Mouse (Mus musculus) kidney, embryonic 14.5 days (tissue): ENCODE data around the gene Gm17349. TPM values are rescaled to one million over a fixed set of nuclear protein-coding genes. Genes with fewer than 3 reads are reported as not detected.
A peak's percentile ranks its signal among the peaks of the same experiment; 100 is the strongest.
"Not testable (repeated sequence)": the region's sequence is repeated elsewhere in the genome, so short reads cannot be mapped to it uniquely, and the experiment has no call there.

Experiments
- ATAC-seq: fragments of 200-750 bp; cut with Nextera tagmentation; 2 replicates; pipeline ENCODE4 v1.8.0; 2017; ENCODE audit warnings: moderate number of reproducible peaks, mild to moderate bottlenecking, moderate TSS enrichment, moderate library complexity; ENCODE audit not compliant: low FRiP score, low TSS enrichment
- H3K27ac ChIP-seq: fragments of 300-500 bp; sonication (generic); 2 replicates; pipeline ENCODE4 v1.5.1; 2014; ENCODE audit warnings: low read depth, mild to moderate bottlenecking, low read length, moderate library complexity, mixed read lengths
- H3K27me3 ChIP-seq: fragments of 300-500 bp; sonication (generic); 2 replicates; pipeline ENCODE4 v1.6.1; 2014; ENCODE audit warnings: mild to moderate bottlenecking, low read length; ENCODE audit not compliant: control insufficient read depth, insufficient read depth
- H3K36me3 ChIP-seq: fragments of 300-500 bp; sonication (generic); 2 replicates; pipeline ENCODE4 v1.6.1; 2014; ENCODE audit warnings: low read length, mixed read lengths; ENCODE audit not compliant: control insufficient read depth, insufficient read depth
- H3K4me1 ChIP-seq: fragments of 300-500 bp; sonication (generic); 2 replicates; pipeline ENCODE4 v1.6.1; 2014; ENCODE audit warnings: low read length, mixed read lengths; ENCODE audit not compliant: control insufficient read depth, insufficient read depth
- H3K4me2 ChIP-seq: fragments of 300-500 bp; sonication (generic); replicated peaks from 2 replicates; pipeline ENCODE4 v1.6.1; 2014; ENCODE audit warnings: low read depth, mild to moderate bottlenecking, low read length
- H3K4me3 ChIP-seq: fragments of 300-500 bp; sonication (generic); 2 replicates; pipeline ENCODE4 v1.5.1; 2014; ENCODE audit warnings: mild to moderate bottlenecking, low read length
- H3K9ac ChIP-seq: fragments of 300-500 bp; sonication (generic); 2 replicates; pipeline ENCODE4 v1.6.1; 2014; ENCODE audit warnings: low read depth, mild to moderate bottlenecking, low read length, moderate library complexity
- H3K9me3 ChIP-seq: fragments of 300-500 bp; sonication (generic); 2 replicates; pipeline ENCODE4 v1.6.1; 2016; ENCODE audit warnings: low read length; ENCODE audit not compliant: control insufficient read depth
- WGBS: fragments of 180-500 bp; shearing (Covaris S2); extraction: QIAGEN DNeasy Blood & Tissue Kit; methylation state at CpG from one replicate; pipeline ENCODE4 v1.1.7; 2014; 5-methylcytosine and 5-hydroxymethylcytosine counted together
- polyA plus RNA-seq: library from polyadenylated mRNA; unstranded; fragments of >200 nt; fragmentation: Nextera tagmentation; extraction: Ambion mirVana; gene quantifications from 2 replicates; pipeline ENCODE4 v1.2.1, GENCODE M21; 2014

Gene Gm17349
- polyA plus RNA-seq, 1 experiment from 2014 or later, result not detected

GRCm38 (mm10) chr15:99728211-99728610, 22.9 kb upstream of the Gm17349 start:
- H3K27ac ChIP-seq, result no peak overlapping the region
- ATAC-seq, result no peak
- 97% methylated on average over 5 of the region's 5 CpGs for WGBS

GRCm38 (mm10) chr15:99727525-99727924, 22.2 kb upstream of the Gm17349 start:
- Histone ChIP-seq H3K27ac (no peak overlapping the region), H3K36me3 (peaks cover 20% of the 10 kb centered on the region), H3K9ac (no peak overlapping the region), H3K4me3 (no peak overlapping the region), H3K27me3 (no peaks in the 10 kb centered on the region), H3K4me1 (peaks cover 28% of the 10 kb centered on the region), H3K4me2 (no peak overlapping the region), H3K9me3 (no peaks in the 10 kb centered on the region)
- whole genome bisulfite sequencing, result 96% methylated on average over 12 of the region's 12 CpGs
- no peak for ATAC-seq

More at GRCm38 (mm10) chr15:99728211-99728610, 22.9 kb upstream of the Gm17349 start:
- no peak overlapping the region for H3K4me3 ChIP-seq
- peaks cover 23% of the 10 kb centered on the region for H3K4me1 ChIP-seq
- H3K9ac ChIP-seq, result no peak overlapping the region
- no peaks in the 10 kb centered on the region for H3K27me3 ChIP-seq
- H3K9me3 ChIP-seq, result no peaks in the 10 kb centered on the region
- no peak overlapping the region for H3K4me2 ChIP-seq
- H3K36me3 ChIP-seq, result peaks cover 23% of the 10 kb centered on the region

DNA sequence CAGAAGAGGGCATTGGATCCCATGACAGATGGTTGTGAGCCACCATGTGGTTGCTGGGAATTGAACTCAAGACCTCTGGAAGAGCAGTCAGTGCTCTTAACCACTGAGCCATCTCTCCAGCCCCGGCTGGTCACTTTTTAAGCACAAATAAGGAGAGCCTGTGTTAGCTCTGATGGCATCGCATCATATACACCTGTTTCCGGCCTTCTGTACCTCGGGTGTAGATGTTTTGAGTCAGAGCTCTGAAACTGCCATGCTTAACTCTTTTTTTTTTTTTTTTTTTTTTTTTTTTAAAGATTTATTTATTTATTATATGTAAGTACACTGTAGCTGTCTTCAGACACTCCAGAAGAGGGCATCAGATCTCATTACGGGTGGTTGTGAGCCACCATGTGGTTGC, 21.7 kb upstream of the Gm17349 start:
- not testable (repeated sequence) for H3K9ac ChIP-seq, H3K27ac ChIP-seq, H3K4me2 ChIP-seq, H3K27me3 ChIP-seq, H3K4me3 ChIP-seq, ATAC-seq, H3K9me3 ChIP-seq
- Histone ChIP-seq H3K36me3 (peaks cover 20% of the 10 kb centered on the region), H3K4me1 (peaks cover 28% of the 10 kb centered on the region)
- WGBS, result 91% methylated on average over 4 of the region's 5 CpGs

DNA sequence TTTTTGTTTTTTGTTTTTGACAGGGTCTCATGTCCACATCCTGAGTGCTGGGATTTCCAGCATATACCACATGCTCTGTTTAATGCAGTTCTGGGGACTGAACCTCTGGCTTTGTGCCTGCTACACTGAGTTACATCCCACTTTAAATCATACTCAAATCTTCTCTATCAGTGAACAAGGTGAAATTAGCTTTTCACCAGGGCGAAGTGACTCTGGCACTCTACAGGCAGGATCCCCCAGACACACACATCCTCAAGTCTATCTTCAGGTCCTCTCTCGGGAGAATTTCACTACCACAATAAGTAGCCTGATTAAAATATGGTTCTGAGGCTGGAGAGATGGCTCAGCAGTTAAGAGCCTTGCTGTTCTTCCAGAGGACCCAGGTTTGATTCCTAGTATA, 21.3 kb upstream of the Gm17349 start:
- Histone ChIP-seq H3K4me2 (peak overlapping the region; percentile 76), H3K9me3 (no peaks in the 10 kb centered on the region), H3K27ac (peak overlapping the region; percentile 95; the same call in 1 of the 2 replicates), H3K9ac (peak overlapping the region; percentile 93; the same call in 1 of the 2 replicates), H3K27me3 (no peaks in the 10 kb centered on the region), H3K36me3 (peaks cover 20% of the 10 kb centered on the region), H3K4me3 (peak overlapping the region; percentile 98), H3K4me1 (peaks cover 30% of the 10 kb centered on the region)
- ATAC-seq, result no peak
- WGBS, result 75% methylated on average over 2 of the region's 2 CpGs

DNA sequence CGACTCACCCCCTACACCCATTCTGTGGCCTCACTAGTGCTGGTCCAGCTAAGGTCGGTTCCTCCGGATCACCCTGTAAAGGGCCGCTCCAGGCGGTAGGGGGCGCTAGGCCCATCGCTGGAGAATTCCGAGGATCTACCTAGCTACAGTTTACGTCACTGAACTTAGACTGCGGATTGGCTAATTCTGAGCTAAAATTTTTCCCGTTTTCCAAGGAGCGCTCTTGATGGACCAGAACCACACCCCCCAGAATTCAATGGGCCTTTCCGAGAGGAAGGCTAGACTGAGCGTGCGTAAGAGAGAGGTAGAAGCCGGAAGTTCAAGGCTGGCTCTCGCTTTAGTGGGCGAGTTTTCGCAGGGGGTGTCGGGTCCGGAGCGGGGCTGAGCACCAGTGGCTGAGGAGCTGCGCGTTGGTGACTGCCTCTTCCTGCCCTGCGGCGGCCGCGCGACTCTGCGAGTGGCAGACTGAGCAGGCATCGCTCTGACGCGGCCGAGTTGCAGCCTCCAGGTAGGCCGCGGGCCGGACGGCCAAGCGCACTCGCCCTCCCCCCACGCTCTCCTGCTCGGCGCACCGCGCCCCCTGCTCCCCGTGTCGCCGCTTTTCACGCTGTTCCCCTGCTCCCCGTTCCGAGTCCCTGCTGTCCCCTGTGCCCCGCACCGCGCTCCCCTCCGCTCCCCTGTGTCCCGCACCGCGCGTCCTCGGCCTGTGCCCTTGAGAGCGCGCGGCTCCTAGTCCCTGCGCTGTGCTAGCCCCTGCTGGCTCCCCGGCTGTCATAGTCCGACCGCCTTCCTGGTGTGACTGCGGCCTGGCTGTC, 20.3 kb upstream of the Gm17349 start, which contains the start of gene Cox14:
Gene Cox14 (plus strand): TSS at position 278 of the 815 bp plus-strand sequence.
- peaks cover 20% of the 10 kb centered on the region for H3K36me3 ChIP-seq
- H3K9me3 ChIP-seq, result no peaks in the 10 kb centered on the region
- peak within 1 kb of the TSS; percentile 98 for H3K4me3 ChIP-seq
- peaks cover 30% of the 10 kb centered on the region for H3K4me1 ChIP-seq
- peak within 1 kb of the TSS; percentile 93 for H3K9ac ChIP-seq
- H3K4me2 ChIP-seq, result peak within 1 kb of the TSS; percentile 76
- no peaks in the 10 kb centered on the region for H3K27me3 ChIP-seq
- under 1% methylated on average over 46 of the region's 68 CpGs for WGBS
- peak within 1 kb of the TSS; percentile 95 for H3K27ac ChIP-seq
- peak; percentile 92 for ATAC-seq

DNA sequence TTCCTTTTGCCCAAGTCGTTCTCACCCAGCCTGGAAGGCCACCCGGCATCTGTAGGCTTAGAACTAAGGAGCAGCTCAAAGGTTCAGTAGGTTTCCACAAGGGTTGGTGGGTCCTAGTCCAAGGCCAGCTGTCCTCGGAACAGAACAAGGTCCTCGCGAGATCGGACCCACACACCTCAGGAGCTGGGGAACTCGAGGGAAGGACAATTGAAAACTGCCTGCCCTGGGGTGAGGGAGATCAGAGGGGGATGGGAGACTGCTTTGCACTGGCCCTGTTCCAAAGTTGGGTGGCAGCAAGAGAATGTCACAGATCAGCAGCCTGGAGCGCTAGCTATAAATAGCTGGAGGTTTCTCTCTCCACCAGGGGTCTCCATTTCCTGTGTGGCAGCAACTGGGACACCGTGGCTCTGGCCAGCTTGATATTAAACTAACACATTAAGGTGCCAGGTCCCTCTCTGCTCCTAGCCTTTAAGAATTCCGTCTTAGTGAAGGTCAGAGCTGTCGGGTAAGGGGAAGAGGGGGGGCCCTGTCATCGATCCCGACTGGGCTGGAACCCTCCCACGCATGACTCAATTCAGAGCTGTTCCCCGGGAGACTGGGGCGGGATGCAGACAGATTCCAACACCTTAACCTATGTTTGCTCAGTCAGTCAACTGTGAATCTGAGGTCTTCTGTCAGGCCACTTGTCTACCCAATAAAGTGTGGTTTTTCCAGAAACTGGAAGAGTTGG, 19.2 kb upstream of the Gm17349 start:
- H3K4me1 ChIP-seq, result peaks cover 30% of the 10 kb centered on the region
- H3K27ac ChIP-seq, result peak overlapping the region; percentile 95
- peak overlapping the region; percentile 98; the same call in 1 of the 2 replicates for H3K4me3 ChIP-seq
- H3K27me3 ChIP-seq, result no peaks in the 10 kb centered on the region
- ATAC-seq, result peak; percentile 63
- no peaks in the 10 kb centered on the region for H3K9me3 ChIP-seq
- peak overlapping the region; percentile 45 for H3K4me2 ChIP-seq
- H3K36me3 ChIP-seq, result peaks cover 19% of the 10 kb centered on the region
- H3K9ac ChIP-seq, result peak overlapping the region; percentile 32; the same call in 1 of the 2 replicates
- 3% methylated on average over 16 of the region's 16 CpGs for WGBS

- Histone ChIP-seq H3K36me3 (peaks cover 15% of the 10 kb centered on the region), H3K27ac (peak overlapping the region; percentile 95), H3K4me3 (peak overlapping the region; percentile 98; the same call in 1 of the 2 replicates), H3K4me1 (peaks cover 30% of the 10 kb centered on the region), H3K27me3 (no peaks in the 10 kb centered on the region), H3K9ac (peak overlapping the region; percentile 29; the same call in 1 of the 2 replicates), H3K9me3 (no peaks in the 10 kb centered on the region), H3K4me2 (peak overlapping the region; percentile 45; the same call in 1 of the 2 replicates)
- 15% methylated on average over 11 of the region's 11 CpGs for WGBS
- ATAC-seq, result no peak
Observed at GRCm38 (mm10) chr15:99723515-99724291, 18.4 kb upstream of the Gm17349 start.

DNA sequence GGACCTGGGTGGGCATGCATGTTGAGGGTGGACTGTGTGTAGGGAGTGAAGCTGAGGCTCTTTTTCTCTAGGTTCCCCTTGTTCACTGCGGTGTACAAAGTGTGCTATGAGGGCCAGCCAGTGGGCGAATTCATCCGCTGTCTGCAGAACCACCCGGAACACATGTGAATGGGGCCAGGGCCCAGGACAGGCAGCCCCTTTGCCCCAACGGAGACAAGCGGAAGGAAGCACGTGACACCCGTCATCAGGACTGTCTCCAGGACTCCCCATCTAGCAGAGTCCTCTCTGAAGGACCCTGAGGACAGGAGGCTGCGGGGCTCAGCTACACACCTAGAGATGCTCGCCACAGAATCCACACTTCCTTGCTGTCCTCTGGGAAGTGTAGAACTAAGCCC, 17.8 kb upstream of the Gm17349 start:
- peak overlapping the region; percentile 95 for H3K27ac ChIP-seq
- no peaks in the 10 kb centered on the region for H3K27me3 ChIP-seq
- no peak overlapping the region for H3K4me3 ChIP-seq
- no peaks in the 10 kb centered on the region for H3K9me3 ChIP-seq
- H3K9ac ChIP-seq, result no peak overlapping the region
- H3K36me3 ChIP-seq, result peaks cover 9% of the 10 kb centered on the region
- peaks cover 33% of the 10 kb centered on the region for H3K4me1 ChIP-seq
- no peak for ATAC-seq
- H3K4me2 ChIP-seq, result no peak overlapping the region
- WGBS, result 72% methylated on average over 10 of the region's 10 CpGs
